Mouse (Mus musculus) layer of hippocampus, postnatal 14 days (tissue): ENCODE data around the gene Entpd2. TPM values are rescaled to one million over a fixed set of nuclear protein-coding genes. Genes with fewer than 3 reads are reported as not detected.

ENCODE experiments used
- DNase-seq, 2 experiments: peaks; one replicate each; pipeline ENCODE4 v3.0.0; 2021 to 2022; ENCODE audit warnings: low spot score in 2 of 2, mixed read lengths in 1 of 2
- long read RNA-seq, 2 experiments: library from polyadenylated mRNA; stranded (forward); transcript quantifications; one replicate each; pipeline ENCODE4 v2.0.0; 2021
- total RNA-seq, 2 experiments: library from RNA; stranded (reverse); gene quantifications; 2 replicates each; pipeline ENCODE4 v1.2.3; 2021

Gene Entpd2
- 10 to 100 TPM; 22.3 to 23.4 TPM for total RNA-seq
- long read RNA-seq, experiment 1, transcript Entpd2-201 (9 exons, 1,935 nt), result major isoform, 51 of 55 reads
- long read RNA-seq, experiment 1, partial matches to known transcripts, result 1 of 55 reads
- long read RNA-seq, experiment 1, other reads (novel, unspliced or antisense), result 3 of 55 reads
- long read RNA-seq, experiment 2, transcript Entpd2-201 (9 exons, 1,935 nt), result major isoform, 60 of 66 reads
- long read RNA-seq, experiment 2, partial matches to known transcripts, result 3 of 66 reads
- long read RNA-seq, experiment 2, other reads (novel, unspliced or antisense), result 3 of 66 reads

DNA sequence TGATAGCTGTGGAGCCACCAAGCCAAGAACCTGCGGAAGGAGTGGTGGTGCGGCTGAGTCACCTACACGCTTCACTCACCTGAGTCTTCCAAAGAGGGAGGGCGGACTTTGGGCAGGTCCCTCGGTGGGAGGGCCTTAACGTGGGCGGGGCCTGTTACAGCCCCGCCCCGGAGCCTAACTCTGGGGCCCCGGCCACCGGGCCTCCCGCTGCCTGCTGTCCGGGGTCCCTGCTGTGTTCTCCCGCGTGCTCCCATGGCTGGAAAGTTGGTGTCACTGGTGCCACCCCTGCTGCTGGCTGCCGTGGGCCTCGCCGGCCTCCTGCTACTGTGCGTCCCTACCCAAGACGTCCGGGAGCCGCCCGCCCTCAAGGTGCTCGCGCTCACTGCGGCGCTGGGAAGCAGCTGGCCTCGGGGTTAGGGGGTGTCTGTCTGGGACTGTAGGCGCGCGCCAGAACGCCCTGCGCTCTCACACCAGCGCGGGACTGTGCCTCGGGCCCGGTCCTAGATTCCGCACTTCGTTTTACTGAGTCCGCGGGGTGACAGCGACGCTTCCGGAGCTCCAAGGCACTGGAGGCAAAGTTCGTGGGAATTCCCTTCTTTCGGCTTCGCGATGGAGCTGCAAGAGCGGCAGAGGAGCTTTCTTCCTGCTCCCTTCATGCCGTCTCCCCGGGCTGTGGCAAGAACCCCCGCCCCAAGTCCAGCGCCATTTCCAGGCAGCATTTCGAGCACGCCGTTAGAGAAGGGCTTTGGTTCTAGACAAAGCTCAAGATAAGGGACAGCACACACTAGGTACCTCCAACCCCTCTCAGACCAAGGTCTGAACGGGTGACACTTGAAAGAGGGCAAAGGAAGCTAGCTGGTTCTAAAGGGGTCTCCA is at the start of gene Entpd2:
TSS of gene Entpd2 (plus strand) at position 154 of the 876 bp plus-strand sequence.
- DNase-seq, result no peak

DNA sequence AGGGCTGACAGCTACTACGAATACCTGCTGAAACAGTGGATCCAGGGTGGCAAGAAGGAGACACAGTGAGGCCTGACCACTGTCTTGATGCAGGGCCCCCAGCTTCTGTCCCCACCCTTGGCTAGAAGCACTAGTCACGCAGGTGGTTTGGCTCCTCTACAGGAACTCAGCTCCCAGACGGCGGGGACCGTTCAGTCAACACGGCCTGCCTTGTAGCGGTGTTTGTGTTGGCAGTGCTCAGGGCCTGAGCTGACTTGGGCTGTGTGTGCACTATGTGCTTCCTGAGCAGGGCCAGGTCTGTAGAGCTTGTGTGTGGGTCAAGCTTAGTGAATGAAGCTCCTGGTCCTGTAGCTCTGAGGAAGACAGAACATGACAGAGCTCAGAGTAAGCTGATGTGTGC is 47.5 kb upstream of the Entpd2 start:
- no peak for DNase-seq

DNA sequence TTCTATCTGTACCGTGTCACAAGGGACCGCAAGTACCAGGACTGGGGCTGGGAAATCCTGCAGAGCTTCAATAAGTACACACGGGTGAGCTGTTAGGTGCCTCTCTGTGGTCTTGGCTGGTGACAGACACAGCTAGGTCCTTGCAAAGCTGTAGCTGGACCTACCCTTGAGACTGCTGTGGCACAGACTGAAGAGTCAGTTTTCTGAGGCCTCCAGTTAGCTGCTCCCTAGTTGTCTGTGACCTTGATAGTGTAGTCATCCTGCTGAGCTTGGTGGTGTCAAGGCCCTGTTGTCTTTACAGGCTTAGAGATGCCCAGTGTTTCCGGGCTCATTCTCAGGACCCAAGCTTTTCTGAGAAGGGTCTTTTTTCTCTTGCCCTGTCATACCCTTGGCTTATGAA is 46.2 kb upstream of the Entpd2 start:
- DNase-seq, result no peak

DNA sequence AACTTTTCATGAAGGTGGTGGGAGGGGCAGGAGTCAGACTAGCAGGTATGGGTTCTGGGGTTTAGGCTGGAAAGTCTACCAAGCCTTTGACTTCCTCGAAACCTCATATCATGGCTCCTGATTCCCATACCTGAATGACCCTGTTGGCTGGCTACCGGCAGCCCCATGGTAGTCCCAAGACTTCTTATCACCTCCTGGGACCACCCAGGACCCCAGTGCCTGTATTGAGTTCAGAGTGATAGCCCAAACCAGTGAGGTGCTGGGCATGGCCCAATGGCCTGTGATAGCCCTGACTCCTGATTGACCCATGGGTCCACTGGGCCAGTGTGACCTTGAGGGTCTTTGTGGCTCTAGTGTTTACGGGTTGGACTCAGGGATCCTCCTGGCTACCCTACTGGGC is 45.0 kb upstream of the Entpd2 start:
- no peak for DNase-seq

DNA sequence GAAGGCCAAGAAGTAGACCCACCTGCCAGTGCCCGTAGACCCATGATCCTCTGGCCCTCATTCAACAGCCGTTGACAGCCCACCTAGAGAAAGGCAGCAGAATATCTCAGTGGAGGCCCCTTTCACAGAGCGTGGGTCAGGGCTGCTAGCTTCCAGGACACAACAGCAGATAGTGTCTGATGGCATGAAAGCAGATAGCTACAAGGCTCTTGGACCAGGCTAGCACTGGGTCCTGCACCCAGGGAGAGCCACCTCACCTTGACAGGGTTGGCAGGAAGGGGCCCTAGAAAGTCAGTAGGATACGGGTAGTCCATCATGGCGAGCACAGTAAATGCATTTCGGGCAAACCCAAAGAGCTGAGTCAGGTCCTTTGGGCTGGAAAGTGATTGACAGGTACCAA is 41.5 kb upstream of the Entpd2 start:
- DNase-seq, result no peak

GRCm38 (mm10) chr2:25355419-25356066 is 40.1 kb upstream of the Entpd2 start:
- DNase-seq, result no peak

DNA sequence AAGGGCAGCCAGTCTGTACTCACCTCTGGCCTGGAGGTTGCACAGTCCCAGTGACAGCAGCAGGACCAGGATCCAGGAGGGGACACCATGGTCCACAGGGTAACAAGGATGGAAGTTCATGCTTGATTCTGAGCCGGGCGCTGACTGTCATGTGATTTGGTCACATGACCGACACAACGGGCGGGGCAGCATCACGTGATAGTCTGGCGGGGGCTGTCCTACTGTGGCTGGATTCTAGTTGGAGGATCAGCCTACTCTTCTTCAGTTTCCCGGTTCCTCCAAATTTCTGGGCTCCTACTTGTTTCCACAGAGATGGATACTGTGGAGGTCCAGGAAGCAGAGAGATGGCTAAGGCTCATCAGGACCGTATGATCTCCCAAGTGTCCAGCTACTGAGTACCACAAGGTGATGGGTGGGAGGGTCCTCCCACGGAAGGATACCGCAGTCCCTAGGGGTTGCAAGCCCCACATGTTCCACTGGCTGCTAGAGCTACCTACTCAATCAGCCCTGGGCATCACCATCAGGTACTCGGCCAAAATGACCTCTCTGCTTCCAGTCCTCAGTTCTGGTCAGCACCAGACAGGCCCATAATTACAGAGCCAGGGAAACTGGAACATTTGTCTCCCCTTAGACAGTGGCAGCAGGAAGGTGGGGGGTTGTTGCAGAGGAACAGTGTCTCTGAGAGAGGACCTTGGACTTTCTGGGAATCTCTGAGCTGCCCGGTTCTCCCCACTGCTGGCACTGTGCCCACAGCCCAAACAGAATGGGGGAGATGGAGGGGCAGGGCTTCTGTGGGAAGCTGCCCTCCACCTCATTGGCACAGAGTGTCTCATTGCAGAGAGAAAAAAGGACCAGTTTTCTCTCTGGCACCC is 39.2 kb upstream of the Entpd2 start, which contains the start of gene Dpp7:
TSS of gene Dpp7 (minus strand) at position 152 of the 872 bp plus-strand sequence.
- DNase-seq, result peak; percentile 65 to 86

- DNase-seq, result no peak
Measured at GRCm38 (mm10) chr2:25359848-25360247, 35.8 kb upstream of the Entpd2 start.

DNA sequence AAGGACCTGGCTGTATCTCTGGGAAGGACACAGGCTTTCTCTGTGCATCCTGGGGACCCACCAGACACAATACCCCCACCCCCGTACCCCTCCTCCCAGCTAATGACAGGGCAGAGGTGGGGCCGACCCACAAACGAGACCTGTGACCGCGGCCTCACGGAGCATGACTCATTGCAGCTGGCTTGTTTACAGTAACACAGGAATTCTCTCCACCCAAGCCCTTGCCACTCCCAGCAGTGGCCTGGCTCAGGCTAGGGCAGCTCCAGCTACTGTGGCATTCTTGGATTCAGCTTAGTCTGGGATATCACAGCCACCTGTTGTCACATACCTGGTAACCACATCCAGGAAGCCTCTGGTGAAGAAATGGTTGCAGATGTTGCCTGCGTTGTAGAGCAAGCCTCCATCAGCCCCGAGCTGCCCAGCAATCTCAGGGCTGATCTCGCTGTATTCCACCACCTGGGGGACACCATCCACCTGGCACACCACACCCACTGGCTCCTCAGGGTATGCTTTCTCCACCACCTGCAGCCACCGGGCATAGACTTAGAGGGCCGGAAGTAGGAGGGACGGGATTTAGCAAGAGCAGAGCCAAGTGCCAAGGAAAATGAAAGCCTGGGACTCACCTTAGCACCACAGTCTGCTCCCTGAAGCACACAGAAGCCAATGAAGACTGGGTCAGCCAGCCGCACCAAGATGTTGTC is 32.0 kb upstream of the Entpd2 start:
- DNase-seq, result no peak

DNA sequence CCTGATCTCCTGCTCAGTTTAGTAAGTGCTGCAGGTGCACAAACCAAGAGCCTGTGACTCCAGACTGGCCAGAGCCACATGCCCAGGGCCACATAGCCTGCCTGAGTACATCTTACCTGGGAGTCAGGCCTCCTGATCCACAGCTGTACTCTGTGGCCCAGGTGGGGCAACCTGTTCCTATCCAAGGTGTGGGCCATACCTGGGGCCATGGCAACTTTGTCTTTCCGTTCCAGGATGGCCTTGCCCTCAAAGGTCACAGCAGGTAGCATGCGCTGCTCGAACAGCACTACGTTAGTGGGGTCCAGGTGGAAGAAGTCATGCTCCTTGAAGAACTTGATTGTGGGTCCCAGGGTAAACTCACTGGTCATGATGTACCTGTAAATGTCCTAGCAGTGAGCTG is 31.4 kb upstream of the Entpd2 start:
- no peak for DNase-seq

- no peak for DNase-seq
Measured at GRCm38 (mm10) chr2:25364761-25365090, 30.9 kb upstream of the Entpd2 start.

- peak; percentile 31 to 45 for DNase-seq
Measured at GRCm38 (mm10) chr2:25365091-25365761, 30.4 kb upstream of the Entpd2 start, which contains the start of gene Uap1l1. Gene Uap1l1, minus strand, starts transcription at chr2:25365682.

- no peak for DNase-seq
Measured at GRCm38 (mm10) chr2:25369996-25370395, 25.7 kb upstream of the Entpd2 start.

- DNase-seq, result peak; percentile 83 to 92
Measured at GRCm38 (mm10) chr2:25371764-25372643, 23.7 kb upstream of the Entpd2 start, which contains the start of gene Sapcd2. Gene Sapcd2, plus strand, starts transcription at chr2:25372321.

DNA sequence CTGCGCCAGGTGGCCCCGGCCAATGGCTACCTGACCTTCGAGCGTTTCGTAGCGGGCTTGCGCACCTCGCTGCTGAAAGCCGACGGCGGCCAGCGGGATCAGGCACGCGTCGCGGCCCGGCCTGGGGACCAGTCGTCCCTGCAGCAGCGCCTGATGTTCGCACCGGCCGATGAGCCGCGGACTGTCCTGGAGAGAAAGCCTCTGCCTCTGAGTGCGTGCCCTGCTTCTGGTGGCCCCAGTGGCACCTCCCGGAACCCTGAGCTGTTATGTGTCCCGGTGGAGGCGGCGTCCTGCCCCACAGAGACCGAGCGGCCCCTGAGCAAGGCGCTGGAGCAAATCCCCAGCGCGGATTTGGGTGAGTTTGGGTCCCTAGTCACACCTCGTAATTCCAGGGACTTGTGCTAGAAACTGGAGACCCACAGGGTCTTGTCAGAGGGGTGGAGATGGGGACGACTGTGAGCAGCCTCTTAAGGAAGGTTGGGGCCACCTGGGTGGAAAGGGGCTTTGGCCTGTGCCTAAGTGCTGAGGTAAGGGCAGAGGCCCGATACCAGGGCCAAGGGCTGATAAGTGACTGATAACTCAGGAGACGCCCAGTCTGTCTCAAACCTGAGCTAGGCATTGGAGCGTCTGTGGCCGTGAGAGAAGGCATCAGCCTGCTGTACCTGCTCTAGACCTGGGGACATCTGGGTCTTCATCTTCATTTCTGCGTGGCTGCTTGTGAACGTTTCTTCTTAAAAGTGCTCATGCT is 22.9 kb upstream of the Entpd2 start:
- DNase-seq, result no peak

GRCm38 (mm10) chr2:25373431-25373830 is 22.2 kb upstream of the Entpd2 start:
- no peak for DNase-seq

DNA sequence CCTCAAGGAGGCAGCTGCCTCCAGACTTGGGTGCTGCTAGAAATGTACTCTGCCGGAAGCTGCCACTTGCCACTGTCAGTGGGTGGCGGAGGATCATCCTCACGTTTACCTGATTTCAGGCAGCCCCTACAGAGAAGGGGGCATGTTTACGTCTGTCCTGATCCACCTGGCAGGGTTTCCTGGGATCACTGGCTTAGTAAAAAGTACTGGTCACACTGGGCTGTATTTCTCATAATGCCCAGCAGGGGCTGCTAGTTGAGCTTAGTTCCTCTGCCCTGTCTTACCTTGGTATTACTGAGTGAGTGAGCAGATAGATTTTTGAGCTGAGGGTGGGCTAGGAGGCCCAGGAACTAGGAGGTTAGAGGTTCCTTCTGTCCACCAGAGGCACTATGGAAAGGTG is 19.1 kb upstream of the Entpd2 start:
- peak; percentile 42 to 70 for DNase-seq

- no peak for DNase-seq
Measured at GRCm38 (mm10) chr2:25384492-25384891, 11.2 kb upstream of the Entpd2 start.
